Mouse (Mus musculus) small intestine, adult 2 months (tissue): ENCODE results near the gene Acot4.
"Not testable (repeated sequence)": the region's sequence is repeated elsewhere in the genome, so short reads cannot be mapped to it uniquely, and the experiment has no call there.

Experiments used
- CTCF ChIP-seq: fragments of 200-500 bp; IDR thresholded peaks from 2 replicates; pipeline ENCODE4 v1.5.1; 2012; ENCODE audit warnings: low read depth, mild to moderate bottlenecking, control low read depth, inconsistent platforms, low read length, moderate library complexity, mixed read lengths; ENCODE audit not compliant: insufficient replicate concordance, insufficient read length; ENCODE audit errors: extremely low read depth
- POLR2A ChIP-seq: fragments of 200-500 bp; IDR thresholded peaks from 2 replicates; pipeline ENCODE4 v1.6.1; 2012; ENCODE audit warnings: low read depth, mild to moderate bottlenecking, control low read depth, inconsistent platforms, low read length, moderate library complexity

DNA sequence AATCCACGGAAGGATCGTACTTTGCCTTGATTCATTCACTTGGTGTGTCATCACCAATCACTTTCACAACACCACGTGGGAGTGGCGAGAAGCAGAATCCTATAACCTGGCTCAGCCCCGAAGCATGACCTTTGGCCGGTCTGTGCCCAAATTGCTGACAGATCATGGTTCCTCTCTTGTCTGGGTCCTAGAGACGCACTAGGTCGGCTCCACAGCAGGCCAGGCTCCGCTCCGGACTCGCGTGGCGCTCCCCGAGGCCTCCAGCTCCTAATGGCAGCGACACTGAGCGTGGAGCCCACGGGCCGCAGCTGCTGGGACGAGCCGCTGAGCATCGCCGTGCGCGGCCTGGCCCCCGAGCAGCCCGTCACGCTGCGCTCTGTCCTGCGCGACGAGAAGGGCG lies at the start of gene Acot4:
- TF ChIP-seq POLR2A, CTCF: not testable (repeated sequence)
